Mouse (Mus musculus) gastrocnemius, postnatal 36 days (tissue): ENCODE data around the gene Il21. TPM values are rescaled to one million over a fixed set of nuclear protein-coding genes. Genes with fewer than 3 reads are reported as not detected.
A peak's percentile ranks its signal among the peaks of the same experiment; 100 is the strongest.

Source experiments
- DNase-seq, 2 experiments: peaks; one replicate each; pipeline ENCODE4 v3.0.0; 2022
- intact Hi-C: fragments of 180-260 bp; cut with DNase I; formaldehyde crosslinking; loops from one replicate; pipeline ENCODE4 v1.15.1; 2025
- long read RNA-seq, 2 experiments: library from polyadenylated mRNA; stranded (forward); transcript quantifications; one replicate each; pipeline ENCODE4 v2.0.0; 2021
- total RNA-seq, 2 experiments: library from RNA; stranded (reverse); gene quantifications; 2 replicates each; pipeline ENCODE4 v1.2.3; 2021

Gene Il21
- not detected for total RNA-seq
- long read RNA-seq, experiment 1 = 0 reads
- long read RNA-seq, experiment 2 = 0 reads

DNA sequence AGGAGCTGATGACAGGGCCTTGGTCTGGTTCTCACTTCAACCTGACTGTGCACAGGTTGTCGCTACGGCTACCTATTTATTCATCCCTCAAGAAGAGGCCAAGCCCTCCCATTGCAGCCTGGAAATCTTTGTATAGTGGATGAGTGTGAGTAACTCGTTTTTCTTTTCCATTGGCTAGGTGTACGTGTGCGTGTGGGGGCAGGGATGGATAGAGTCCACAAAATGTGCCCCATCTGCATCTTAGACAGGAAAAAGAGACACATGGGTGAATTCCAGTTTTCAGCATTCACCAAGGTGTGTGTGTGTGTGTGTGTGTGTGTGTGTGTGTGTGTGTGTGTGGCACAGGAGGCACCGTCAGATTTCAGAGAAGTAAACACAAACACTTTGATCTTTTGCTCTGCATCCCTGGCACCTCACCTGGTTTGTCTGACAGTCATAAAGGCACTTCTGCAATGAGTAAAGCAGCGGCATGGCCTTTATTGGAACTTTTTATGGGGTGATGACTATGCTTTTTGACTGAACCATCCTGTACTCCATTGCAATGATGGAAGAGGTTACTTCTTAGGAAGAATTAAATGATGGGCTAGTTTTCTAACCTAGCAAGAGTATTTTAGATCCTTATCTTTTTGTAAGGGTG lies at the start of gene Il21:
Gene Il21 (minus strand): TSS at position 51 of the 637 bp plus-strand sequence.
- no peak for DNase-seq
- intact Hi-C loops = no loop called here

DNA sequence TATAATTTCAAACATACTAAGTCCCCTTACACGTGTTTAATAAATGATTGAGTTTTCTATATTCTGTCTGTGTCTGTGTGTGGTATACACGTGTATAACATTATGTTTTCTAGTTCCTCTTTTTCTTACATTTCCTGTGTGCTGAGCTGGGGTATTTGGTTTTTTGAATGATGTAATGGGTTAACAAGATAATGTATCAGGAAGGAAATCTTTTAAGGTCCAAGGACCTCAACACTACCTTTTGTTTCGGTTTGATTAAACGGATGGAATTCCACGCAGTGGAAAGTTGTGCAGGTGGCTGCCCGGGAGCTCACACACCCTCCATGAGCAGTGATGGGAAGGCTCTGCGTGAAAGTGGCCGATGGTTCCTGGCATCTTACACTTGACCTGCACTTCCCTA lies 48.4 kb upstream of the Il21 start:
- DNase-seq = no peak
- intact Hi-C loops = no loop called here

DNA sequence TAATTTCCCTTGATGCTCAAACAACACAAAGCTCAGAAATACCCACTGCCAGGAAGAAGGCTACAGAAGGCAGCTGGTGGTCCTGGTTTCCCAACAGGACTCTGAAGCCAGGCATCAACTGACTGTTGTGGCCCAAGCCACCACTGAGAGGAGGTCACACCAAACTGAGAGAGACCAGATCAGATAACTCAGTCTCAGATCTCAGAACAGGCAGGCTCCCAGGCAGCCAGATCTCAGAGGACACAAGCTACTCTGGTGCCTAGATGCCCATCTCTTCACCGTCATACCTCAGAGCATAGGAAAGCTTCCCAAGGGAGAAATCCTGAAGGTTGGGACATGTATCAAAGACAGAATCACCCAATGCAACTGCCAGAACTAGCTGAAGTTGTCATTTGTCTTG lies 47.8 kb upstream of the Il21 start:
- no peak for DNase-seq
- intact Hi-C loops = no loop called here

DNA sequence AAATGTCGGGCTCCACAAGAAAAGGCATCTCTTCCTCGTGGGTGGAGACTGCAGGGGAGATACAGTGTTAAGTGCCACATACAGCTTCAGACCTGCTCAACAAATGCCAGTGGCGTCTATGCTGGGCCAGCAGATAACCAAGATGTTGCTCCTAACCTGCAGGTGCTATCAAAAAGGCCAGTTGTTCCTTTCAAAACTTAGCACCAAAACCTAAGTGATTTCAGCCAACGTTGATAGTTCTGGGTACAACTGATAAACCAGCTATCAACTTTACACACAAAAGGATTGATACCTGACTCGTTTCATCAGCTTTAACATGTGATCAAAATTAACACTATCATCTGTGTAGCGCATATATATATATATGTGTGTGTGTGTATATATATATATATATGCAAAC lies 42.2 kb upstream of the Il21 start:
- intact Hi-C loops = no loop called here
- DNase-seq = no peak

DNA sequence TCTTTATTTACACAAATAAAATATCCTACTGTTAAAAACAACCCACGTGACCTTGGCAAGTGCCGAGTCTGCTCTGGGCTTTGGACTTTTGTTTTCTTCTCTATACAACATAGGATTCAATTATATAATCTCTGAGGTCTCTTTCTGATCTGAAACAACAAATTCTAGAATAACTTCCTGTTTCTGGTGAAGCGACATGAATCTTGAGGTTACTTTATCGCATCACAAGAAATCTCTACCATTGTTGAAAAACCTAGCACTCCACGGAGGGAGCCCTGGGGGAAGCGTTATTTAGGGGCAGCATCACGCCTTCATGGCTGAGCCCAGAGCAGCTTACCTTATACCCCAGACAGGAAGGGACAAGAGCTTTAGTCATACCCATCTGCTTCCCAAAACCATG lies 40.7 kb upstream of the Il21 start:
- DNase-seq = no peak
- intact Hi-C loops = no loop called here

DNA sequence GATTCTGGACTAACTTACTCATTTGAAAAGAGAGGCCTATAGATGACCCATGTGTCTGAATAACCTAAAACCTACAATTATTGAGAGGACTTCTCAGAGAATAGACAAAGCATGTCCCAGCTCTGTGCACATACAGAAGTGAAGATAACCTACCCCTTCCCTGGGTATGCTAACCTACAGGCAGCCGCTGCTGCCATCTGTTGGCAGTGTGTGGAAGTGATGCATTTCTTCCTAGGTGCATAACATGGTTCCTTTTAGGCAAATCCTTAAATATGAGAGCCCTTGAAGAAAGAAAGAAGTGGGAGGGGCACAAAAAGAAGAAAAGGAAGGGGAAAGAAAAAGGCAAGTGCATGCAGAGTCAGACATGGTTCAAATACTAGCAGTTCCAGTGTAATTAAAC lies 38.8 kb upstream of the Il21 start:
- intact Hi-C loops = no loop called here
- DNase-seq = peak in 1 of 2 experiments; percentile 18

DNA sequence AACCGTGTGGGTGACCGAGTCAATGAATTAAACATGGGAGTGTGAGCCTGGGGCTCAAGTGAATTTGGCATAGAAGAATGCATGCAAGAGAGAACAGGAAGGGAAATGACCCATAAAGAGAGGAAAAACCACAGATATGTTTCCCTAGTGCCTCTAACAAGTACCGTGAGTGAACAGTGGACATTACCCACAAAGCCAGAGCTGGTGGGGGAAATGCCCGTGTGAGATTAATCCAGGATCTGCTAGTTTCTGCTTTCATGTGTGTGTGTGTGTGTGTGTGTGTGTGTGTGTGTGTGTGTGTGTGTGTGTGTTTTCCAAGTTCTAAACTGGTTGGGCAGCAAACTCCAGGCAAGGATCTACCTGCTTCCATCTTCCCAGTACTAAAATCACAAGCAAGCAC lies 37.5 kb upstream of the Il21 start:
- intact Hi-C loops = no loop called here
- no peak for DNase-seq

DNA sequence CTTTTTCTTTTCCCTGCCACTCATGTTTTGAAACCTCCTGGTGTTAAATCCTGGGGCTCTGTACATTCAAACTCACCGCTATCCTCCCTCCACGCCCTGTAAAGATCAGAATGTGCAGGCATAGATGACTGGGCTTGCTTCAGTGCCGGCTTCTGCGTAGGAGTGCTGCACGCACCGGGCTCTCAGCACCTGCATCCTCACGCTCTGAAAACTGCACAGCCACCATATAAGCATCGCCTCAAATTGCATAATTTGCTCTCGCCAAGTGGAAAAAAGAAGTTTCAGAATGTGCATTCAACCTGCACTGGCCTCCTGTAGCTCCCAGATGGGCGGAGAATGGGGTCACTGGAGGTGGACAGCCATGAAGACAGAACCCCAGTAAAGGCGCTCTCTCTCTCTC lies 35.9 kb upstream of the Il21 start:
- intact Hi-C loops = no loop called here
- no peak for DNase-seq

DNA sequence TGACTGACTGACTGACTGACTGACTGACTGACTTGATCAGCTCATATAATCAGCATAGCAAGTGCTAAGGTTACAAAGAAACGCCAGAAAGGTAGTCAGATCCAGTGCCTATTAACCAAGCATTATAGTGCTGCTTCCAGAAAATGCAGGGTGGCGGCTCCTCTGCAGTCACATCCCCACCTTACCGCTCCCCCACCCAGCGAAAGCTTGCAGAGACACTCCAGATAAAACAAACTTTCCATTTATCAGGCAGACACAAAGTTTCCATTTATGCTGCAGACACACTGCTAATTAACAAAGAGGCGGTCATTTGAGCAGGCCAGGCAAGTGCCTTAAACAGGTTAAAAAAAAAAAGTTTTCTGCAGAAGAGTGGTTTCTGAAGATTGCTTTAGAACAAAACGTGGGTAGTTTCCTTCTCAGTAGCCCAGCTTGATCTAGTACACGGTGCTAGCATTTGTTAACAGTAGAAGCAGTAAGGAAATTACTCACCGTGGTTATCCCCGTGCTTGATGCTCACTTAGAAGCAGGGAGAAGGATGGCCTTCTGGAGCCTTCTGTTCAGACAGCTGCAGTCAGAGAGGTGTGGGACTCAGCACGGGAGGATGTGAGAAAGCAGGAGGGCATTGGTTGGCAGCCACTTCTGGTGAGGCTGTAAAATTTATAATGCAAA lies 27.0 kb upstream of the Il21 start:
- intact Hi-C loops = no loop called here

DNA sequence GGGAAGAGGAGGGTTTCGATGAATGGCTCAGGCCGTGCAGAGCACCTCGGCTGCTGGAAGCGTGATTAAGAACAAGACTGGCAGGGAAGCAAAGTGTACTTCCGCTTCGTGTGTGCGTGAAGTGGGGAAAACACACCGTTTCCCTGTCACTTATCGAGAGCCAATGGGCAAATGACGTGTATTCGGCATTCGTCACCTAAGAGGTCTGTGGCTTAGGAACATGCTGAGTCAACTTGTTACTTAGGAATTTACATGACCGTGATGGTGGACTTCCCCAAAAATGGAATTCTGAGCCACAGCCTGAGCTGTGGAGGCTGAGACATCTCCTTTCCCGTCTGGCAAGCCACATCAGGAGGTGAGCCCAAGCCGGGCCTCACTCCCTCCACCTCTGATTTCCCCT lies 25.3 kb upstream of the Il21 start:
- no peak for DNase-seq
- intact Hi-C loops = no loop called here

More for the DNA sequence above, 27.0 kb upstream of the Il21 start:
- DNase-seq = no peak

DNA sequence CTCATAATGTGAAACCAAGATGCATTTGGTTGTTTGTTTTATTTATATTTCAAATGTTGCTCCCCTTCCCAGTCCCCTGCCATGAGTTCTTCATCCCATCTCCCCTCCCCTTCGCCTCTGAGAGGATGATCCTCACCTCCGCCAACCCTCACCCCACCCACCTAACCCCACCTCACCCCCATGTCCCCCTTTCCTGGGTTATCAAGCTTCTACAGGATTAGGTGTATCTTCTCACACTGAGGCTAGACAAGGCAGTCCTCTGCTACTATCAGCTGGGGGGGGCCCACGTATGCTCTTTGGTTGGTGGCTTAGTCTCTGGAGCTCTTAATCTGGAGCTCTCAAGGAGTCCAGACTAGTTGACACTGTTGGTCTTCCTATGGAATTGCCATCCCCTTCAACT lies 18.5 kb upstream of the Il21 start:
- intact Hi-C loops = no loop called here
- no peak for DNase-seq

DNA sequence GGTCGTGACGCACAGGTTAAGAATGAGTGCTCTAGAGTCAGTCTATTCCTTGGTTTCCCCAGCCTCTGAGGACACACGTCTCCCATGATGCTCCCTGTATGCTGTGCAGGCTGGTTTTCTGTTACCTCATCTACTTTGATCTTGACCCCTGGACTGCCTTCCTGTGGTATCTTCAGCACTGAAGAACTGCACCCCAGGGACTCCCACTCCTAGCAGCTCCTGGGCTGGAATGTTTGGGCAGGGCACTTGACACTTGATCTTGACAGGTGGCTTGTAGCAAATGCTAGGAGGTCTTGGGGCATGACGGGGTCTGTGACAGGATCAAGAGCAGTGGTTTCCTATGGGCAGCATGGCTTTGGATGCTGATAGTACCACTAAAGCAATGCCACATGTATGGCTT lies 2.6 kb upstream of the Il21 start:
- intact Hi-C loops = no loop called here

DNA sequence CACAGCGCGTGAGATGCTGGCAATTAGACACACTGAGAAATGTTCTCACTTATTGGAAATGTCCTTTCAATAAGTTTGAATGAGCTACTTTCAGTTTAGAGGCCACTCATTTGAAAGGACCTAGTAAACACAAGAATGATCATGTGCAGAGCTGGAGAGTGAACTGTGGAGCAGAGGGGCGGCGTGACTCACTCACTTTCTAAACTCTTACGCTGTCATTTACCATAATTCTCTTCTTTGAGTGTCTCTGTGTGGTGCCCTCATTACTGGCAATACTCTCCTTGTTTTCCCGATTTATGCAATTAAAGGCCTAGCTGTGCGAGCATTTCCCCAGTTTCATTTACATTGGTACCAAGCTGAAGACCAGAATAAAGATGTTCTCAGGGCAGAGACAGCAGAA lies 1.3 kb downstream of the Il21 start:
- DNase-seq = no peak
- intact Hi-C loops = no loop called here

More for the DNA sequence above, 2.6 kb upstream of the Il21 start:
- DNase-seq = no peak

DNA sequence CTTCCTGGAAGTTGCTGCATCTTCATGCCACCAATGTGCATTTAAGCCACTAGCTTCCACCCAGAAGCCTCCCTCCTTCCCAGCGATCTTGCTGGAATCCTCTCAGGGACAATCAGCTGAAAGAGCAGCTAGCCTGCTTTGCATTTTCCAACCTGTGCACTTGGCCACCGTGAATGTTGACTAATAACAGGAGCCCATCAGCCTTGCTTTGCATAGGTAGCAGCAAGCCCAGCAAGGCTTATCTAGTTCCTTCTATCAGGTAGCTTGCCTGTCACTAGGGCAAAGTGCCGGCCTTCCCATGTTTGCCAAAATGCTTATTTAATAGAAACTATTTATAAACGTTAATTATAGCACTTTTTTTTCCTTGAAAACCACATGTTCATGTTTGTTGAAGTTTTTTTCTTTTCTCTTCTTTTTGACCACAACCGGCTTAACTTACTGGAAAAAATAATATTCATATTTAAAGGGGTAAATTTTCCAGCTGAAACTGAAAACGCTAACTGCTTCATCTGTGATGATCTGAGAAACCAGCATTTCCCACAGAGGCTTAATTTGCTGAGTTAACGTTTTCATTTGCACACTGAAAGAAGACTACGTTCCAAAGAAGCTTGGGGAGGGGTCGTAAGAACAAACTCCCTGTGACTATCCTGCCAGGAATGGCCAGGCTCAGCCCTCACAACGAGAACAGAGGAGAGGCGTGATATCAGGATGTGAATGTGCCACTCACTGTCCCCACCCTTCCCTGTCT lies 3.2 kb downstream of the Il21 start:
- DNase-seq = no peak
- intact Hi-C loops = no loop called here

DNA sequence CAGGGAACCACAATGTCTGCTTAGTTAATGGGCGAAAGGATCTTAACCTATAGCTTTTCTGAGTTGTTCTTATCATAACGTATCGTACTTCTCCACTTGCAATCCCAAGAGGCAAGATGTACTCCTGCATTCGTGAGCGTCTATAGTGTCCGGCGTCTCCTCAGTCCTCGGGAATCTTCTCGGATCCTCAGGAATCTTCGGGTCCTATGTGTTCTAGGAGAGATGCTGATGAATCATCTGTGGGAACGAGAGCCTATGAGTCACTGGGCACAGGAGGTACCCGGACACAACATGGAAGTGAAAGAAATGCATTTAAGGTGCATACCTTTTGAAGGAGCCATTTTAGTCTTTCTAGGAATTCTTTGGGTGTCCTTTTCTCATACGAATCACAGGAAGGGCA lies 7.3 kb downstream of the Il21 start:
- intact Hi-C loops = no loop called here
- no peak for DNase-seq

DNA sequence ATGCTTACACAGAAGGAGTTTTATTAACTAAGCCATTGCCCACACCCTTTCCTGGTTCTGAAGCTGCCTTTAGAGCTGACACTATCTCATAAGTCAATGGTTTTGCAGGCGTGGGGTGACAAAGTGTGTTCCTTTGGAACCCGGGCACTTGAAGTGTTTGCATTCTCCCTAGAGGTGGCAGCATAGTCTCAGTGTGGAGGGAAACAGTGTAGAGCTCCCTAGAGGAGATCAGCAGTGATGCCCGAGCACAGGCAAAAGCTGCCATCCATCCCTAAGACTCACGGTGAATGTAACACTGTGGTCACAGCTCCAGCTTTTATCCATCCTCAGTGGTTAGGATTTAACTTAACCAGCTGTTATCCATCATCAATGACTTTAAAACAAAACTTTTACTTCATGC lies 13.4 kb downstream of the Il21 start:
- intact Hi-C loops = loop anchor here (5.0 kb wide), 1 partner anchor 193 kb away; no protein-coding TSS in a partner anchor
- no peak for DNase-seq

DNA sequence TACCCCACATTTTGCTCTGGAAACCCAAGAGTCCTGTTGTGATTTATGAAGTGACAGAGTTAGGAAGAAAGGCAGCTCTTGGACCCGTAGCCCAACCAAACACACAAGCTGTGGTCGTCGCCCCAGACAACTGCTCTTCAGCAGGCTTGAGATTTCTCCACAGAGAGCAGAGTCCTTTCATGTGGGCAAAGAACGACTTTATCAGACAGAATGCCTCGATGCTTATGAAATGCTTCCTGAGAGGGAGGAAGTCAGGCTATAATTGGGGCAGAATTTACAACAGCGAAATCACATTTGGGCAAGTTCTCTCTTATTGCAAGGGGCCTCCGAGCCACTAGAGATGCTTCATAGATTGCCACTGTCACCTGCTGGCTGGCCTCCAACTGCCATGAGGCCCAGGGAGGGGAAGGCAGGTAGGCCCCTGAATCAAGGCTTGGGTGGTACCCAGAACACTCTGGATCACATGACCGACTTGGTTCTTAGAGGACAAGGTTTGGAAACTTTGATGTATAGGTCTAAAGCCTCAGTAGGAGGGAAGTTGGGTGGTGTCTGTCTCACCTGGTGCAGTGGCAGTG lies 27.1 kb downstream of the Il21 start:
- DNase-seq = no peak
- intact Hi-C loops = loop anchor here (10.0 kb wide), 2 partner anchors 131 to 361 kb away; no protein-coding TSS in a partner anchor

DNA sequence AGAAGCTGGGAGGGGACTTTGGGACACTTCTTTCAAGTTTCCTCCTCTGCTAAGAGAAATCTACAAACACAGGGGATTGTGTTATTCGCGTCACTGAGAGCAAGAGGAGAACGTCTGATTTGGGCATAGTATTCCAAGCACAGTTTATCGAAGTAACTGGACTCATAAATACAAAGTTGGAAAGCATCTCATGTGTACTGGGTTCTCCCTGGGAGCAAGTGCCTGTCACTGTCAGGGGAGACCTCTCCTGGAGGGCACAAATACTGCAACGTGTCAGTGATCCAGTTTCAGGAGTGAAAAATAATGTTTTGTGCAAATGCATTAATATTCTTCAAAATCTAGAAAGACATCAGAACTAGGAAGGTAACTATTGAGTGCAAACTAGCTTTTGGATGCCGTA lies 27.9 kb downstream of the Il21 start:
- intact Hi-C loops = loop anchor here (10.0 kb wide), 2 partner anchors 130 to 360 kb away; no protein-coding TSS in a partner anchor
- DNase-seq = peak in 1 of 2 experiments; percentile 15

DNA sequence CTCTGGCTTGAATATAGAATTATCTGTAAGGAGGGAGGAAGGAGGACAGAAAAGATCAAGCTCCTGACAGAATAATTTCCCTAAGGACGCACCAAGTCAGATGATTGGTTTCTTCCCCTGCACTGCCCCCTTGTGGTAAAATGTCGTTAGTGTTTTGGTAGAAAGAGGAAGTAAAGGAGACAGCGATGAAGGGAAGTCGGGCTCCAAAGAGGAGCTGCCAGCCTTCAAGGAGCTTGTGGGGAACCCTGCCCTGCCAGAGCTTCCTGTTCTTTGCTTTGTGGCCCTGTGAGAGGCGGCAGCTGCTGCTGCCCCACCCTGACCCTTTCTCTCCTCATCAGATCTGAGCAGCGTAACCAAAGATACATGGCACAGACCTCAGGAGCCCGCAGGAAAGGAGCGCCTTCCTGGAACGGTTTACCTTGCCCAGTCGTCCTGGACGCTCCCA lies 28.4 kb downstream of the Il21 start:
- intact Hi-C loops = loop anchor here (10.0 kb wide), 2 partner anchors 129 to 359 kb away; no protein-coding TSS in a partner anchor
- peak; percentile 30 to 73 for DNase-seq

DNA sequence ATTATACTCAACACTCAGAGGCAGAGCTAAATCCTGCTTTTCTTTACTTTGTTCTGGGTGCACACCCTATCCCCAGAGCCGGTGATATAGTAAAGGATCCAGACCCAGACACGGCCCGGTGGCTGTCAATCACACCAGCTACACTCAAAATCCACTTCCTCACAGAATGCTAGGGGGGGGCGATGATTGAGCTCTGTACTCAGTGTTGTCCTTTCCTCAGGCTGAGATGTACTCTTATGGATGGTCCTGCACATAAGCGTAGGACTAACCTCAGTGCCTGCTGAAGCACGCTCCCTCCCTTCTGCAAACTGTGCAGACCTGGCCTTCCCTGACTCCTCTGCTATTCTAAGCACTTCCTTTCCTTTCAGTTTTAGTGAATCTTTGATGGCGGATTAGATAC lies 29.6 kb downstream of the Il21 start:
- intact Hi-C loops = loop anchor here (10.0 kb wide), 2 partner anchors 128 to 358 kb away; no protein-coding TSS in a partner anchor
- DNase-seq = no peak
